Comparison of ENCODE assay signal across 9 mouse cellular contexts in genomic region chr3:146567884-146568530, GRCm38 (mm10). TPM values are rescaled to one million over a fixed set of nuclear protein-coding genes. Genes with fewer than 3 reads are reported as not detected.
DNase-seq lines count a peak whose midpoint lies in the region; ATAC-seq and TF ChIP-seq lines count a peak whose summit lies in the region.
"Had no signal": no experiment of that assay in that cellular context is flagged by ENCODE, and none has a peak within 500 bp of the region (broad histone marks: within the 10 kb centered on the region; RNA-seq: fewer than 3 reads in every experiment).

No protein-coding gene starts in this region.

- no peaks in the 10 kb centered on the region for H3K79me2 ChIP-seq in myocyte (ENCODE audit: control insufficient read depth, insufficient read depth)

- 47% methylated on average over 9 of the region's 9 CpGs for WGBS in liver, embryonic 15.5 days (ENCODE audit: insufficient replicate concordance)

- no peak for TF ChIP-seq POLR2A in myocyte (IDR thresholded peaks at IDR 0.05; ENCODE audit: insufficient read length, low read depth)

- H3K36me3 ChIP-seq in liver, embryonic 15.5 days (replicated peaks) = no peaks in the 10 kb centered on the region
- no peaks in the 10 kb centered on the region for H3K36me3 ChIP-seq in myocyte (ENCODE audit: control insufficient read depth, insufficient read depth)
- H3K36me3 ChIP-seq: hindbrain, embryonic 10.5 days had no signal

- no peaks in the 10 kb centered on the region for H3K27me3 ChIP-seq in liver, embryonic 15.5 days
- H3K27me3 ChIP-seq in myocyte (ENCODE audit: control insufficient read depth, insufficient read depth, insufficient read length) = no peaks in the 10 kb centered on the region

- H3ac ChIP-seq in myocyte (ENCODE audit: control insufficient read depth, insufficient read length) = no peak overlapping the region

- no peaks in the 10 kb centered on the region for H3K4me1 ChIP-seq in liver, embryonic 15.5 days (replicated peaks)

- no peak overlapping the region for H3K4me2 ChIP-seq in liver, embryonic 15.5 days
- peak overlapping the region; percentile 66 for H3K4me2 ChIP-seq in myocyte (ENCODE audit: low read depth)

- H3K9ac ChIP-seq in liver, embryonic 15.5 days = no peak overlapping the region

- no peak overlapping the region for H3K4me3 ChIP-seq in liver, embryonic 15.5 days (replicated peaks)
- H3K4me3 ChIP-seq in myocyte = no peak overlapping the region
- H3K4me3 ChIP-seq: hindbrain, embryonic 10.5 days had no signal

- ATAC-seq in liver, embryonic 15.5 days (ENCODE audit: insufficient read depth) = peak; percentile 38; the same call in 1 of the 2 replicates

- no peak for DNase-seq in liver
- peak; percentile 27 to 36 for DNase-seq in adrenal gland, adult 18-20 months (ENCODE audit: low spot score in 2 of 2)
- peak; percentile 18 to 39 for DNase-seq in frontal cortex, postnatal 36 days (ENCODE audit: low spot score in 2 of 2)
- no peak for DNase-seq in neural tube, embryonic 10.5 days (ENCODE audit: extremely low spot score, low spot score)
- DNase-seq in spleen, postnatal 14 days (ENCODE audit: low spot score in 2 of 2) = no peak
- DNase-seq: lung, postnatal 4 days had no signal

- H3K27ac ChIP-seq in liver, embryonic 15.5 days (replicated peaks) = no peak overlapping the region
- H3K27ac ChIP-seq: hindbrain, embryonic 10.5 days had no signal

- H3K9me3 ChIP-seq in liver, embryonic 15.5 days (replicated peaks) = no peaks in the 10 kb centered on the region
- H3K9me3 ChIP-seq: hindbrain, embryonic 10.5 days had no signal

TF ChIP-seq in myocyte, 11 proteins besides CTCF, POLR2A, EP300 and RAD21:
- TF ChIP-seq MYOG (IDR thresholded peaks at IDR 0.05; ENCODE audit: control insufficient read depth in 1 of 3, insufficient read depth in 1 of 3, insufficient read length in 2 of 3, low read depth in 2 of 3) = no peak
- no peak for TF ChIP-seq POLR2AphosphoS2 (IDR thresholded peaks at IDR 0.05; ENCODE audit: insufficient read length, low read depth)
- TF ChIP-seq REST (IDR thresholded peaks at IDR 0.05; ENCODE audit: insufficient read depth, insufficient read length) = no peak
- no peak for TF ChIP-seq TCF3 (IDR thresholded peaks at IDR 0.05; ENCODE audit: insufficient read length, low read depth)
- TF ChIP-seq USF1 (IDR thresholded peaks at IDR 0.05; ENCODE audit: low read depth) = no peak
- no peak for TF ChIP-seq TCF12 (IDR thresholded peaks at IDR 0.05; ENCODE audit: insufficient read depth, poor library complexity, severe bottlenecking)
- TF ChIP-seq MAX (IDR thresholded peaks at IDR 0.05; ENCODE audit: low read depth) = no peak
- no peak for TF ChIP-seq SRF (IDR thresholded peaks at IDR 0.05; ENCODE audit: control insufficient read depth, insufficient read length, low read depth)
- TF ChIP-seq E2F4 (IDR thresholded peaks at IDR 0.05; ENCODE audit: insufficient read depth) = no peak
- no peak for TF ChIP-seq CEBPB (IDR thresholded peaks at IDR 0.05; ENCODE audit: insufficient read depth, poor library complexity, severe bottlenecking)
- no peak for TF ChIP-seq MYOD1 (IDR thresholded peaks at IDR 0.05; ENCODE audit: control insufficient read depth in 1 of 3, insufficient read length in 2 of 3, low read depth in 2 of 3)

RNA-seq across cellular contexts. Expression of gene Uox, which starts 2.2 kb away (rescaled TPM):
- polyA plus RNA-seq in liver, embryonic 15.5 days (2015; fragmentation: Nextera tagmentation; extraction: Ambion mirVana) = 30.4 and 56.2 TPM in 2 replicates
- total RNA-seq in adrenal gland, adult 18-20 months (2021) = under 1 TPM in 1 of 2 experiments, not detected in 1; 0.53 TPM
- not detected for polyA plus RNA-seq in myocyte (2012; fragmentation: generic; extraction: Trizol)
- polyA plus RNA-seq: hindbrain, embryonic 10.5 days had no signal

RNA-seq across cellular contexts. Expression of gene Rpf1, which starts 46.8 kb away (rescaled TPM):
- 25.7 and 25.9 TPM in 2 replicates for polyA plus RNA-seq in liver, embryonic 15.5 days (2015; fragmentation: Nextera tagmentation; extraction: Ambion mirVana)
- 10 to 100 TPM; 23.4 to 28.9 TPM for total RNA-seq in adrenal gland, adult 18-20 months (2021)
- 13.5 TPM for polyA plus RNA-seq in myocyte (2012; fragmentation: generic; extraction: Trizol)

RNA-seq across cellular contexts. Expression of gene Dnase2b, which starts 47.4 kb away (rescaled TPM):
- polyA plus RNA-seq in liver, embryonic 15.5 days (2015; fragmentation: Nextera tagmentation; extraction: Ambion mirVana) = 2.1 and 3.3 TPM in 2 replicates
- not detected for total RNA-seq in adrenal gland, adult 18-20 months (2021)
- polyA plus RNA-seq in myocyte (2012; fragmentation: generic; extraction: Trizol) = not detected
- polyA plus RNA-seq: hindbrain, embryonic 10.5 days had no signal

Comparison
In these comparisons a context has a peak if more than half of its experiments do, and no peak if none do; other contexts are left out.
1. DNase-seq: peak in adrenal gland, adult 18-20 months (2 of 2) and frontal cortex, postnatal 36 days (2 of 2); none in liver (single experiment), neural tube, embryonic 10.5 days (single experiment) and spleen, postnatal 14 days (0 of 2).
2. RNA of gene Uox, which starts 2.2 kb away (polyA plus RNA-seq): 30.4 to 56.2 TPM in liver, embryonic 15.5 days; not detected in myocyte (single experiment); every median in the first group is over 10 times any median in the second.